Mouse (Mus musculus) liver, embryonic 14.5 days (tissue): ENCODE data around the gene Dpp6. TPM values are rescaled to one million over a fixed set of nuclear protein-coding genes. Genes with fewer than 3 reads are reported as not detected.
A peak's percentile ranks its signal among the peaks of the same experiment; 100 is the strongest.

ENCODE experiments used
- ATAC-seq: fragments of 200-750 bp; cut with Nextera tagmentation; 2 replicates; pipeline ENCODE4 v1.8.0; 2017; ENCODE audit warnings: moderate number of reproducible peaks, mild to moderate bottlenecking, moderate library complexity; ENCODE audit not compliant: insufficient read depth
- DNase-seq, 3 experiments: peaks; one replicate each; pipeline ENCODE4 v3.0.0-alpha.2; 2012 to 2013; ENCODE audit warnings: low read depth in 3 of 3, low spot score in 3 of 3
- H3K27ac ChIP-seq: fragments of 300-500 bp; sonication (generic); 2 replicates; pipeline ENCODE4 v1.5.1; 2014; ENCODE audit warnings: moderate library complexity, mild to moderate bottlenecking, control low read depth, inconsistent platforms
- H3K27me3 ChIP-seq: fragments of 300-500 bp; sonication (generic); 2 replicates; pipeline ENCODE4 v1.6.1; 2014; ENCODE audit warnings: mild to moderate bottlenecking, low read length, moderate library complexity; ENCODE audit not compliant: control insufficient read depth, insufficient read depth
- H3K36me3 ChIP-seq: fragments of 300-500 bp; sonication (generic); replicated peaks from 2 replicates; pipeline ENCODE4 v1.6.1; 2014; ENCODE audit warnings: low read depth; ENCODE audit not compliant: control insufficient read depth, insufficient read depth
- H3K4me1 ChIP-seq, 2 experiments: fragments of 200-500 bp in 1 of 2; fragments of 300-500 bp in 1 of 2; sonication (generic) in 1 of 2; replicated peaks; 2 replicates each; pipeline ENCODE4 v1.6.1; 2012 to 2014; ENCODE audit warnings: antibody characterized with exemption in 1 of 2, inconsistent platforms in 1 of 2, low read length in 1 of 2; ENCODE audit not compliant: control insufficient read depth in 2 of 2, insufficient read depth in 2 of 2
- H3K4me2 ChIP-seq: fragments of 300-500 bp; sonication (generic); 2 replicates; pipeline ENCODE4 v1.6.1; 2014; ENCODE audit warnings: low read depth, mild to moderate bottlenecking, control low read depth, moderate library complexity
- H3K4me3 ChIP-seq, 2 experiments: fragments of 200-500 bp in 1 of 2; fragments of 300-500 bp in 1 of 2; sonication (generic) in 1 of 2; 2 replicates each; pipeline ENCODE4 v1.5.1; 2012 to 2014; ENCODE audit warnings: low read depth in 2 of 2, low read length in 2 of 2, mild to moderate bottlenecking in 2 of 2, control low read depth in 1 of 2, inconsistent platforms in 1 of 2, moderate library complexity in 1 of 2; ENCODE audit not compliant: insufficient read depth in 1 of 2
- H3K9ac ChIP-seq: fragments of 300-500 bp; sonication (generic); replicated peaks from 2 replicates; pipeline ENCODE4 v1.6.1; 2014; ENCODE audit warnings: mild to moderate bottlenecking, control low read depth, moderate library complexity
- H3K9me3 ChIP-seq: fragments of 300-500 bp; sonication (generic); 2 replicates; pipeline ENCODE4 v1.6.1; 2016; ENCODE audit warnings: low read length, mixed read lengths; ENCODE audit not compliant: control insufficient read depth
- CTCF ChIP-seq: IDR thresholded peaks from 2 replicates; pipeline ENCODE4 v1.5.1; 2016; ENCODE audit warnings: antibody characterized with exemption, low read depth, control low read depth
- EP300 ChIP-seq: IDR thresholded peaks from 2 replicates; pipeline ENCODE4 v1.6.1; 2016; ENCODE audit warnings: antibody characterized with exemption, low read depth
- whole genome bisulfite sequencing: fragments of 180-500 bp; shearing (Covaris S2); extraction: QIAGEN DNeasy Blood & Tissue Kit; methylation state at CpG from one replicate; pipeline ENCODE4 v1.1.7; 2014; ENCODE audit not compliant: insufficient replicate concordance; 5-methylcytosine and 5-hydroxymethylcytosine counted together
- polyA plus RNA-seq, 2 experiments: library from polyadenylated mRNA; depleted of rRNA in 1 of 2; stranded (reverse) in 1 of 2; unstranded in 1 of 2; fragments of >200 nt; fragmentation: Nextera tagmentation in 1 of 2; extraction: Ambion mirVana in 1 of 2; gene quantifications; 2 replicates each; pipeline versions ENCODE4 v1.2.1 to v1.2.3; 2012 to 2014

Gene Dpp6
- polyA plus RNA-seq, 2 experiments = 0.30 to 0.48 TPM

GRCm38 (mm10) chr5:26904324-26905041 is 87.5 kb downstream of the Dpp6 start:
- Histone ChIP-seq H3K27ac (no peak overlapping the region), H3K36me3 (no peaks in the 10 kb centered on the region), H3K4me3 (no peak overlapping the region), H3K4me2 (peak overlapping the region; percentile 8), H3K4me1 (no peaks in the 10 kb centered on the region), H3K9ac (no peak overlapping the region), H3K9me3 (no peaks in the 10 kb centered on the region), H3K27me3 (no peaks in the 10 kb centered on the region; the same call in 1 of the 2 replicates)
- ATAC-seq (no peak), DNase-seq (no peak)
- 3% methylated on average over 32 of the region's 32 CpGs for WGBS
- TF ChIP-seq CTCF (no peak), EP300 (no peak)

DNA sequence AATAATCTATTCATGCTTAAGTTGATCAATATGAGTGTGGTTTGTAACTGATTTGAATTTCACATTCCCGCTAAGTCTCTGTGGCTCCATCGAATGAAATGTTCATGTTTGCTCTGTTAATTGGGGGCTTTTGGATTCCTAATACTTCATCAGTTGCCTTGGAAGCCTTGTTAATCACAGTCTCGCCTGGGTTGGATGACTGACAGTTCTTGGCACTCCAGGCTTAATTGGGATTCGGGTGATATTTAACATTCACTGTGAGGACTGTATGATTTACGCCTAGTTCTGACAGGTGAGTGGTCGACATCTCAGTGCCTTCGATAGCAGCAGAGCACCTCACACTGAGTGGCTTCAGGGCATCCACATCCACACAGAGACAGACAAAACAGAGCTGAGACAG is 90.1 kb downstream of the Dpp6 start:
- Histone ChIP-seq H3K4me3 (no peak overlapping the region), H3K36me3 (no peaks in the 10 kb centered on the region), H3K27ac (no peak overlapping the region), H3K4me1 (no peaks in the 10 kb centered on the region), H3K9me3 (no peaks in the 10 kb centered on the region), H3K4me2 (no peak overlapping the region), H3K9ac (no peak overlapping the region), H3K27me3 (no peaks in the 10 kb centered on the region; the same call in 1 of the 2 replicates)
- 66% methylated on average over 7 of the region's 7 CpGs for WGBS
- ATAC-seq (no peak), DNase-seq (no peak)
- TF ChIP-seq CTCF (no peak), EP300 (no peak)

DNA sequence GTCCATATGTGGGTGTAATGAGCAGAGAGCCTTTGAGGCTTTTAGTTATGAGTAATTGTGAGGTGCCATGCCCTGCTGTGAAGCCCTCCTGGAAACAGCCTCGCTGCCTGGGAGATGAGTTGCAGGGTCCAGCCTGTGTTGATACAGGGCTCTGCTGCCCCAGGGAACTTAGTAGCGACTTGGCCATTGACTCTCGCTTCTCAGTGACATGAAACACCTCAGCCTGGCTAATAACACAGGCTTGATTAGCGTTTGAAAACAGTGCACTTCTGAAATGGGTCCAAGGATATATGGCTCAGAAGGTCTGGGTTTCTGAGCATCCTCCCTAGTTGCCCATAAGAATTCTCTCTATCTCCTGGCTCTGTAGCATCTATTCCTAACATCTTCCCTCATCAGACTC is 91.6 kb downstream of the Dpp6 start:
- no peak overlapping the region for H3K9ac ChIP-seq
- ATAC-seq = no peak
- 34% methylated on average over 4 of the region's 4 CpGs for WGBS
- no peak overlapping the region for H3K27ac ChIP-seq
- H3K4me3 ChIP-seq = no peak overlapping the region
- TF ChIP-seq EP300 (no peak), CTCF (no peak)
- DNase-seq = no peak
- no peaks in the 10 kb centered on the region for H3K36me3 ChIP-seq
- no peaks in the 10 kb centered on the region for H3K4me1 ChIP-seq
- H3K4me2 ChIP-seq = no peak overlapping the region
- no peaks in the 10 kb centered on the region for H3K9me3 ChIP-seq
- no peaks in the 10 kb centered on the region; the same call in 1 of the 2 replicates for H3K27me3 ChIP-seq

DNA sequence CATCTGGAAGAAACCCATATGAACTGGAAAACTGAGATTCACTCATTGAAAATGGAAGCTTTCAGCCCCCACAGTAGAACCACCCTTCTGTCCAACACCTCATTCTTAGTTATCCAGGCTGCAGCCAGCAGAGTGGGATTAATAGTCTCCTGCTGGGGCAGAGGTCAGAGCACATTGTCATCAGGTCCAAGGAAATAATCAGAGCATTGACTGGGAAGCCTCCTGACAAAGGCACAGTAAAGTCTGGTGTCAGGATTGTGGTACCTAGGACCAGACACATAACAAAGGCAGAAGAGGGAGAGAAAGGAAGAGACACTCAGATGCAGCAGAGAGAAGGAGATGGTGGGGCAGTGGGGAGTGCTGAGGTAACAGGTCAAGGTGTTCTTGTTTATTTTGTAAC is 93.3 kb downstream of the Dpp6 start:
- ATAC-seq = no peak
- TF ChIP-seq EP300 (no peak), CTCF (no peak)
- no peaks in the 10 kb centered on the region for H3K36me3 ChIP-seq
- H3K4me2 ChIP-seq = no peak overlapping the region
- no peaks in the 10 kb centered on the region for H3K27me3 ChIP-seq
- no peak overlapping the region for H3K27ac ChIP-seq
- no peaks in the 10 kb centered on the region for H3K4me1 ChIP-seq
- no peak overlapping the region for H3K9ac ChIP-seq
- no peaks in the 10 kb centered on the region for H3K9me3 ChIP-seq
- no peak overlapping the region for H3K4me3 ChIP-seq
- DNase-seq = no peak

DNA sequence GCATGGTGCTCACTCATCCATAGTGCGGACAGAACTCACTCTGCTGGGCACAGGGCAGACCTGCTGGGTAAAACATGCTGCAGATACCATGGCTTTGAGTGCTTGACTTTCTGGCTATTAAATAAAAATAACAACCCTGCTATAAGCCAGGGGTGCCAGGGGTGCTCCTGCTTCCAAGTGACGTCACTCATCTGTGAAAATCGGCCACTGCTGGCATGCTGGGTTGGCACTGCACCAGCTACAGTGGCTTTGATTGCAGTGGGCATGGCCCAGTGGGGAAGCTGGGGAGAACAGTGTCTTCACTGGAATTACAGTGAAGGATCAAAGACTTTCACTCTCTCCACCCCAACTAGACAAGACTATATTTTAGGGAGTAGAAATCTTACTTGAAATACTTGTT is 95.0 kb downstream of the Dpp6 start:
- Histone ChIP-seq H3K27ac (no peak overlapping the region), H3K9ac (no peak overlapping the region), H3K9me3 (no peaks in the 10 kb centered on the region), H3K27me3 (no peaks in the 10 kb centered on the region), H3K4me3 (no peak overlapping the region), H3K36me3 (no peaks in the 10 kb centered on the region), H3K4me1 (no peaks in the 10 kb centered on the region), H3K4me2 (no peak overlapping the region)
- ATAC-seq (no peak), DNase-seq (no peak)
- WGBS = 45% methylated on average over 3 of the region's 3 CpGs
- TF ChIP-seq CTCF = no peak
- no peak for TF ChIP-seq EP300
